Mouse (Mus musculus): ENCODE measurements at regions not wholly inside any gene's neighbourhood (a gene's known extent, or its start where the extent isn't known, plus 50 kb on each side); places are given as distances from the start of the nearest gene placed in this dataset.

- no peak for TF ChIP-seq CTCF (IDR thresholded peaks at IDR 0.05; ENCODE audit: insufficient read depth, low read depth, low read length)
- no peak for TF ChIP-seq POLR2A (IDR thresholded peaks at IDR 0.05; ENCODE audit: insufficient read depth, low read depth, low read length)
Observed at GRCm38 (mm10) chr16:29886755-29887154, 177.4 kb upstream of the Hes1 start.
